Mouse (Mus musculus): Measurements from ENCODE around the gene Hist1h3f. TPM values are rescaled to one million over a fixed set of nuclear protein-coding genes. Genes with fewer than 3 reads are reported as not detected.

The Hist1h3f gene
- 0.16 and 0.25 TPM in 2 replicates for polyA plus RNA-seq (2015; fragmentation: Nextera tagmentation; extraction: Ambion mirVana)

- H3K27me3 ChIP-seq, result no peaks in the 10 kb centered on the region
- H3K4me2 ChIP-seq, result peak within 1 kb of the TSS; percentile 77
- H3K9me3 ChIP-seq (replicated peaks), result no peaks in the 10 kb centered on the region
- 1% methylated on average over 27 of the region's 45 CpGs for WGBS
- peak; percentile 88 for ATAC-seq (replicated peaks; ENCODE audit: insufficient number of reproducible peaks, insufficient read depth, low FRiP score, low read depth)
- peaks cover 5% of the 10 kb centered on the region; the same call in 1 of the 2 replicates for H3K4me1 ChIP-seq (replicated peaks)
- H3K9ac ChIP-seq, result peak within 1 kb of the TSS; percentile 65
- peak within 1 kb of the TSS; percentile 58 for H3K4me3 ChIP-seq
- H3K27ac ChIP-seq, result peak within 1 kb of the TSS; percentile 92
- no peaks in the 10 kb centered on the region for H3K36me3 ChIP-seq
These were observed at the start of gene Hist1h3f for GRCm38 (mm10) chr13:23543965-23544786. TSS of gene Hist1h3f (plus strand) at chr13:23544052.

- H3K4me2 ChIP-seq, result no peak overlapping the region
- no peak overlapping the region for H3K4me3 ChIP-seq
- H3K27ac ChIP-seq, result no peak overlapping the region
- no peak for ATAC-seq (replicated peaks; ENCODE audit: insufficient number of reproducible peaks, insufficient read depth, low FRiP score, low read depth)
- no peaks in the 10 kb centered on the region for H3K27me3 ChIP-seq
- no peak overlapping the region for H3K9ac ChIP-seq
- H3K4me1 ChIP-seq (replicated peaks), result peaks cover 24% of the 10 kb centered on the region
- 68% methylated on average over 6 of the region's 6 CpGs for WGBS
- no peaks in the 10 kb centered on the region for H3K9me3 ChIP-seq (replicated peaks)
- H3K36me3 ChIP-seq, result no peaks in the 10 kb centered on the region
These were observed 48.3 kb upstream of the Hist1h3f start for GRCm38 (mm10) chr13:23495526-23495925.

- H3K9ac ChIP-seq, result no peak overlapping the region
These were observed 46.1 kb upstream of the Hist1h3f start for GRCm38 (mm10) chr13:23497656-23498321.

GRCm38 (mm10) chr13:23498653-23499052, 45.2 kb upstream of the Hist1h3f start:
- peak overlapping the region; percentile 58 for H3K4me2 ChIP-seq
- H3K9ac ChIP-seq, result no peak overlapping the region
- H3K27ac ChIP-seq, result no peak overlapping the region
- ATAC-seq (replicated peaks; ENCODE audit: insufficient number of reproducible peaks, insufficient read depth, low FRiP score, low read depth), result no peak
- peaks cover 14% of the 10 kb centered on the region; the same call in 1 of the 2 replicates for H3K4me1 ChIP-seq (replicated peaks)
- no peaks in the 10 kb centered on the region for H3K36me3 ChIP-seq
- no peaks in the 10 kb centered on the region for H3K9me3 ChIP-seq (replicated peaks)
- H3K4me3 ChIP-seq, result peak overlapping the region; percentile 42
- H3K27me3 ChIP-seq, result no peaks in the 10 kb centered on the region
- 8% methylated on average over 10 of the region's 10 CpGs for WGBS

More at GRCm38 (mm10) chr13:23497656-23498321, 46.1 kb upstream of the Hist1h3f start:
- H3K27ac ChIP-seq, result no peak overlapping the region
- peak overlapping the region; percentile 42 for H3K4me3 ChIP-seq
- no peaks in the 10 kb centered on the region for H3K36me3 ChIP-seq
- no peaks in the 10 kb centered on the region for H3K27me3 ChIP-seq
- no peaks in the 10 kb centered on the region for H3K9me3 ChIP-seq (replicated peaks)
- no peak for ATAC-seq (replicated peaks; ENCODE audit: insufficient number of reproducible peaks, insufficient read depth, low FRiP score, low read depth)
- 11% methylated on average over 19 of the region's 19 CpGs for WGBS
- peaks cover 16% of the 10 kb centered on the region; the same call in 1 of the 2 replicates for H3K4me1 ChIP-seq (replicated peaks)
- peak overlapping the region; percentile 58 for H3K4me2 ChIP-seq

GRCm38 (mm10) chr13:23499943-23500342, 43.9 kb upstream of the Hist1h3f start:
- H3K4me1 ChIP-seq (replicated peaks), result peaks cover 14% of the 10 kb centered on the region
- H3K27ac ChIP-seq, result no peak overlapping the region
- no peaks in the 10 kb centered on the region for H3K9me3 ChIP-seq (replicated peaks)
- no peak overlapping the region for H3K4me3 ChIP-seq
- no peaks in the 10 kb centered on the region for H3K36me3 ChIP-seq
- no peak overlapping the region for H3K9ac ChIP-seq
- ATAC-seq (replicated peaks; ENCODE audit: insufficient number of reproducible peaks, insufficient read depth, low FRiP score, low read depth), result no peak
- 26% methylated on average over 7 of the region's 7 CpGs for WGBS
- H3K4me2 ChIP-seq, result no peak overlapping the region
- H3K27me3 ChIP-seq, result no peaks in the 10 kb centered on the region

- no peak for ATAC-seq (replicated peaks; ENCODE audit: insufficient number of reproducible peaks, insufficient read depth, low FRiP score, low read depth)
- H3K27me3 ChIP-seq, result no peaks in the 10 kb centered on the region
- H3K9me3 ChIP-seq (replicated peaks), result no peaks in the 10 kb centered on the region
- H3K4me1 ChIP-seq (replicated peaks), result peaks cover 20% of the 10 kb centered on the region
- H3K9ac ChIP-seq, result no peak overlapping the region
- no peak overlapping the region for H3K4me3 ChIP-seq
- H3K36me3 ChIP-seq, result no peaks in the 10 kb centered on the region
- WGBS, result 7% methylated on average over 17 of the region's 17 CpGs
- peak overlapping the region; percentile 14; the same call in 1 of the 2 replicates for H3K4me2 ChIP-seq
- H3K27ac ChIP-seq, result no peak overlapping the region
These were observed 43.2 kb upstream of the Hist1h3f start for GRCm38 (mm10) chr13:23500424-23501200.

GRCm38 (mm10) chr13:23501511-23501910, 42.3 kb upstream of the Hist1h3f start:
- no peaks in the 10 kb centered on the region for H3K36me3 ChIP-seq

GRCm38 (mm10) chr13:23502031-23502567, 41.8 kb upstream of the Hist1h3f start:
- peaks cover 28% of the 10 kb centered on the region for H3K4me1 ChIP-seq (replicated peaks)
- H3K9me3 ChIP-seq (replicated peaks), result no peaks in the 10 kb centered on the region
- H3K9ac ChIP-seq, result no peak overlapping the region

More at GRCm38 (mm10) chr13:23501511-23501910, 42.3 kb upstream of the Hist1h3f start:
- Histone ChIP-seq H3K4me3 (peak overlapping the region; percentile 19; the same call in 1 of the 2 replicates), H3K9ac (no peak overlapping the region), H3K27ac (no peak overlapping the region), H3K4me1 (replicated peaks) (peaks cover 26% of the 10 kb centered on the region), H3K4me2 (peak overlapping the region; percentile 44), H3K9me3 (replicated peaks) (no peaks in the 10 kb centered on the region), H3K27me3 (no peaks in the 10 kb centered on the region)
- WGBS, result 24% methylated on average over 5 of the region's 5 CpGs
- ATAC-seq (replicated peaks; ENCODE audit: insufficient number of reproducible peaks, insufficient read depth, low FRiP score, low read depth), result no peak

GRCm38 (mm10) chr13:23502916-23503315, 40.9 kb upstream of the Hist1h3f start:
- Histone ChIP-seq H3K4me3 (no peak overlapping the region), H3K4me1 (replicated peaks) (peaks cover 28% of the 10 kb centered on the region), H3K9me3 (replicated peaks) (no peaks in the 10 kb centered on the region), H3K9ac (no peak overlapping the region), H3K27ac (no peak overlapping the region), H3K27me3 (no peaks in the 10 kb centered on the region), H3K4me2 (no peak overlapping the region), H3K36me3 (no peaks in the 10 kb centered on the region)
- no peak for ATAC-seq (replicated peaks; ENCODE audit: insufficient number of reproducible peaks, insufficient read depth, low FRiP score, low read depth)
- 65% methylated on average over 4 of the region's 4 CpGs for WGBS

More at GRCm38 (mm10) chr13:23502031-23502567, 41.8 kb upstream of the Hist1h3f start:
- H3K4me2 ChIP-seq, result peak overlapping the region; percentile 44
- WGBS, result 37% methylated on average over 9 of the region's 9 CpGs
- no peak overlapping the region; the same call in 1 of the 2 replicates for H3K4me3 ChIP-seq
- H3K36me3 ChIP-seq, result no peaks in the 10 kb centered on the region
- H3K27ac ChIP-seq, result no peak overlapping the region
- ATAC-seq (replicated peaks; ENCODE audit: insufficient number of reproducible peaks, insufficient read depth, low FRiP score, low read depth), result no peak
- no peaks in the 10 kb centered on the region for H3K27me3 ChIP-seq

GRCm38 (mm10) chr13:23503797-23504196, 40.1 kb upstream of the Hist1h3f start:
- Histone ChIP-seq H3K4me3 (no peak overlapping the region), H3K36me3 (no peaks in the 10 kb centered on the region), H3K9me3 (replicated peaks) (no peaks in the 10 kb centered on the region), H3K27ac (no peak overlapping the region), H3K27me3 (no peaks in the 10 kb centered on the region), H3K4me2 (no peak overlapping the region), H3K9ac (no peak overlapping the region), H3K4me1 (replicated peaks) (peaks cover 27% of the 10 kb centered on the region)
- no peak for ATAC-seq (replicated peaks; ENCODE audit: insufficient number of reproducible peaks, insufficient read depth, low FRiP score, low read depth)
- WGBS, result 5% methylated on average over 9 of the region's 9 CpGs
